Mouse (Mus musculus) cerebellum, adult 11 months (tissue): ENCODE data around the gene Nhsl2.
"Not testable (repeated sequence)": the region's sequence is repeated elsewhere in the genome, so short reads cannot be mapped to it uniquely, and the experiment has no call there.

Source experiments
- DNase-seq: peaks from one replicate; pipeline ENCODE4 v3.0.0; 2022

Nhsl2 gene

DNA sequence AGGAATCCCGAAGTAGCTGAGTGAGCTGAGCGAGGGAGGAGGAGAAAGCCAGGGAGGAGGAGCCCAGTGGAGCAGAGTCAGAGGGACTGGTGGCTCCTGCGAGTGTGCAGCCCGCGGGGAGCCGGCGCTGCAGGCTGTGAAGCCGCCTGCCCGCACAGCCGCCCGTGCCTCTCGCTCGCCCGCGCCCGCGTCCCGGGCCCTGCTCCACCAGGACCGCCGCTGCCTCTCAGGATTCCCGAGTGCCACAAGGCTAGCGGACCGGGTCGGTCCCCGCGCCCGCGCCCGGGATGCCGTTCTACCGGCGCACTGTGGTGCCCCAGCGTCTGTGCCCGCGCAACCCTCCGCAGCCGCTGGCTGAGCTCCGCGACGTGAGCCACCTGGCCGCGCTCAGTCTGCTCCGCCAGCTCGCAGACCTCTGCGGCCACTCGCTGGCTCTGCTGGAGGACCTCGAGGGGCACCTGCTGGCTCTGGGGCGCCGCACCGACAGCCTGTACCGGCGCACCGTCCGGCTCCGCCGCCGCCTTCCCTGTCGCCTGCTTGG, at the start of gene Nhsl2:
Gene Nhsl2, plus strand, starts transcription at position 105 of the 541 bp plus-strand sequence.
- DNase-seq: peak; percentile 45

DNA sequence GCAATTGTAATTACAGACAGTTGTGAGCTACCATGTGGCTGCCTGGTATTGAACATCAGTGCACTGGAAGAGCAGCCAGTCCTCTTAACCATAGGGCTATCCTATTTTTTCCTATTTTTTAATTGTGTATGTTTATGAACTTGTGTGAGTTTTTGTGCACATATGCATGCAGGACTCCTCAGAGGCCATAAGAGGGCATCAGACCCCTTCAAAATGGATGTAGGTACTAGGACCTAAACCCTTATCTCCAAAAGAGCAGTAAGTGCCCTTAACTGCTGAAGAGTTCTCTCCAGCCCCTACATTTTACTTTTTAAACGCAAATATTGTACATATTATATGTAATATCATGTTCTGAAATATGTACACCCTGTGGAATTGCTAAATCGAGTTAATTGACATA, 43.7 kb upstream of the Nhsl2 start:
- DNase-seq: peak; percentile 17

DNA sequence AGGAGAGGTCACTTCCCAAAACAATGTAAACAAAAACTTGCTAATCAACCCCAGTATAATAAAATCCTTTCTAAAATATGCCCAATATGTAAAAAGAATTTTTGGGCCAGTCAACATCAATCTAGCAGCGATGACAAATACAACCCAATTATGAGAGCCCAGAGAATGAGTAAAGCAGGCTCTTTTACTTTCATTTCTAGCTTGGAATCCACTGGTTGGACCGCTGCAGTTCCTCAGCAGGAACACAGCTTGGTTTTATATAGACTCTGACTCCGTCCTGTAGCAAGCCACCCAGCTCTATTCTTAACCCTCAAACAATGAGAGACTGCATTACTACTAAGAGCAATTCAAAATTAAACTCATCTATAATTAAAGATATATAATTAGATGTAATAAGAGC, 37.4 kb upstream of the Nhsl2 start:
- DNase-seq: no peak

DNA sequence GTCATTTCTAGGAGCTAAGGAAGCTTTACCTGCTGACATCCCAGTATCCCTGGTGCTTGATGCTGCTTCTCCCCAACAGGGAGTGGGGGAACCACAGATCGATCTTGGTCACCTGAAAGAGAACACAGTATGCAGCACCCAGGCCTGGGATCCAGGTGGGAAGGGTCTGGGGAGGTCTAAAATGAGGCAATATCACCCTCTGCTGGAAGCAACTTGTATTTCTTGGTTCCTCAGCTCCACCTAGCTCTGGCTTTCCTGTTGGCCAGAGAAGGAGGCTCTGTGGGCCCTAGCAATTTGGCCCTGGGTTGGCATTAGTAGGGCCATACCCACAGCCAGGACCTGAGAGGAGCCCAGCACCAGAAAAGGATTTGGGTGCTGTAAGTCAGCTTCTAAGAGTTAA, 30.0 kb upstream of the Nhsl2 start:
- DNase-seq: no peak

DNA sequence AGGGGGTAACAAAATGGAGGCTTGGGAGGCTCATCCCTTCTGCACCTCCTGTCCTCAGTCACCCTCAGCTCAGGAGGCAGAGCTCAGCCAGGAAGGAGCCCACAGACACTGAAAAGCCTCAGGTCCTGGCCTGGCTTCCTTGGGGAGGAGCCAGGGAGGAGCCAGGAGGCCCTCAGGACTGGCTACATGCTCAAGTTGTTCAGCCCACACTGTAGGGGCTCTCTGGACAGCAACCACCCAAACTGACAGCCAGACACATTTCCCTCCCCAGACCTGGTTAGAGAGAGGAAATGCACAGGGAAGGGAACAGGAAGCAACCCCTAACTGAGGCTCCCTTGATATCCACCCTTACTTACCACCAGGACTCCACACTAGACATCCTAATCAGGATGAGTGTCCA, 29.2 kb upstream of the Nhsl2 start:
- not testable (repeated sequence) for DNase-seq

DNA sequence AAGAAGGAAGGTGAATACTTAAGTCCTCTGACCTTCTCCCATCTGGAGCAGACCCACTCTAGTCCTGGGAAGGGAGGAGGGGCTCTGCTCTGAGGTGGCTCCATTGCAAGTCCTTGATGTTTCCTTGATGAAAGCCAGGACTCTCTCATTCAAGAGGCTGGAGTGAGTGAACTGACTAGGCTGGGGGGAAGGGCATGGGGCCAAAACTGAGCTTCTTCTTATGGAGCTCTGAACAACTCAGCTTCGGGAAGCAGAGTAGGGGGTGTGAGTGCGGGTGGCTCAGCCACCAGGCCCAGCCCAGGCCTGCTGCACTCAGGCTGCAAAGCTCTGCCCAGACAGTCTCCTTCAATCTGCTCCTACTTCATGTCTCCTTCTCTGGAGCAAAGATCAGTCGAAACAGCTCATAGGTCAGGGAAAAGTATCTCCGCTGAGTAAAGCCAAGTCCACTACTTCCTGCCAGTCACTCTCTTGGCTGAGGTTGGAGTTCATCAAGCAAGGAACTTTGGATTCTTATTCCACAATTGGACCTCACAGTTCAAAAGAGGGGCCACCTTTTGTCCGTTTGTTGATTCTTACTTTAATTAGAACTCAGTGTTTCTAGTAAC, 1.9 kb upstream of the Nhsl2 start:
- no peak for DNase-seq

DNA sequence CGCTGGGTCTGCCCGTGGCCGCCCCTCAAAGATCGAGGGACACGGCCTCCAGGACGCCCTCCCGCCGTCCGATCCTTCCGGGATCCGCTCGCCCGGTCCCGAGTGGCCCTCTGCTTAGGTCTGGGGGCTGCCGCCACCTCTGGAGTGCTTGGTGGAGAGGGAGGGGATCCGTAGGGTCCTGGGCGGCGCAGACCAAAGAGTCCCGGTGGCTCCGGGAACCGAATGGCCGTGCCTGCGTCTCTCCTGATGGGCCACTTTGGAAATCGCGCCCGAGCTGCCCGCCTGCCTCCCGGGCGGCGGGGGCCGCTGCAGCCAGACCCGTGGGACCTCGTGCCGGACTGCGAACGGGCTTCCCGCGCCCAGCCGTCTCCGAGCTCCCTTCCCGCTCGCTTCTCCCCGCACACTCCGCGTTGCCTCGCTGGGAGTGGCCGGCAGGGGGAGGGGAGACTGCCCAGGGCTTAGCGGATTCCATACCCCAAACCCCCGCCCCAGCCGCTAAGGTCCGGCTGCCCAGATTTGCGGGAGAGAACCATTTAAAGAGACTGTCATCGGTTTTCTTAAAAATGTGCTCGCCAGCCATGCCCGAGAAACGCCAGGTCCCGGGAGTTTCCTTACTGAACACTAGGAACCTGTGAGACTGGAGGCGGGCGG, 841 bp downstream of the Nhsl2 start:
- DNase-seq: peak; percentile 28

DNA sequence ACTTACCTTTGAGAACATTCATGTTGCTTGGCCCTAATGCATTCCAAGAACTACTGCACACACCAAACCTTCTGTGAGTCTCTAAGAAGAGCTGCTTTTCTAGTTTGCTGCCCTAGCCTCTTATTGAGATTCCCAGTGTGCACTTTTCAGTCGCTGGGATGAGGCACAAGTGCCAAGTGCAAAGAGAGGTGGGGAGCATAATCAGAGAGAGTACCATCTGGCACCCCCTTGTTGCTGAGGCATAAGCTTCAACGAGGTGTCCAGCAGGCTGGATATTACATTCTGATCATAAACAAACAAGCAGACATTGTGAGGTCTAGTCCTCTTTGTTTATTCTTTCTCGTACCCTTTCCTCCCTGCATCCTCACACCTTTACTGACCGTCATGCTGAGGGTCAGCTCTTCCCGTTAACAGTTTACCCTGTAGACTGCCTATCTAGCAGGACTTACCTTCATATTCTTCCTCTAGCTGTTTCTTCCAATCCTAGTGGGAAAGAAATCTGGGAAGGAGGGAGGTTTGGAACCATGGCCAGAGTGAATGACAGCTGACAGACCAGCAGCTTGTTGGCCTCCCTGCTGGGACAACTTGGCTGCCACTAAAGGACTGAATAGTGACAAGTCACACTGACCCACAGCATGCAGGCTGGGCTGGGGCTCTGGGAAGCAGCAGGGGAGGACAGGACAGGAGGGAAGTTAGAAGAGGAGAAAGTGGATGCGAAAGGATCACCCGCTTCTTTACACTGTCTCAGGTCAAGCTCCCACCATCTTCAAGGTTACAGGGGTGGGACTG, 2.6 kb downstream of the Nhsl2 start:
- DNase-seq: peak; percentile 43

DNA sequence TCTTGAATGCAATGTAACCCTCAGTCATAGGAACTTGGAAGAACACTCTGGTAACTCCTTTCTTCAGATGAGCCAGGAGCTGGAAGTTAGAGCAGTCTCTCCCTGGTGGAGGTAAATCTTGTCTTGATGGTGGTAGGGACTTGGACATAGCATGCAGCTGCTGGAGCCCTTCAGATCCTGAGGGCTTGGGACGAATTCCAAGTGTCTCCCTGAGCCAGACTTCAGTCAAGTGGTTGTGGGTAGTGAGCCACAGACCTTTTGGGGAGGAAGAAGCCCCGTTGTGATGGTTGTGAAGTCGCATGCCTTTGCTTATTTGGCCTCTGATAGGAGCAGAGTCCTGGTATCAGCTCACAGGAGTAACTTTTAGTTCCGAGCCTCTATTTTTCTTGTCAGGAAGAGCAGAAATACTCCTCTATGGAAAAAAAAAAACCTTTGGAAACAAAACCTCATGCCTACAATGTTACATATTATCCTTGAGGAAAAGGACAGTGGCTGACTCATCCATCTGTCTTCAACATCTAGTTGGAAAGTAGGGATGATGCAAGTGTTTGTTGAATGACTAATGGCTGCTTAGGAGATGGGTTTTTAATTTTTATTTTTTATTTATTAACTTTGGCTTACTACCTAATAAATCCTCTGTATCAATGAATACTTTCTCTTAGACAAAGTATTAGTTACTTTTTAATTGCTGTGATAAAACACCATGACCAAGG, 14.6 kb downstream of the Nhsl2 start:
- DNase-seq: no peak

DNA sequence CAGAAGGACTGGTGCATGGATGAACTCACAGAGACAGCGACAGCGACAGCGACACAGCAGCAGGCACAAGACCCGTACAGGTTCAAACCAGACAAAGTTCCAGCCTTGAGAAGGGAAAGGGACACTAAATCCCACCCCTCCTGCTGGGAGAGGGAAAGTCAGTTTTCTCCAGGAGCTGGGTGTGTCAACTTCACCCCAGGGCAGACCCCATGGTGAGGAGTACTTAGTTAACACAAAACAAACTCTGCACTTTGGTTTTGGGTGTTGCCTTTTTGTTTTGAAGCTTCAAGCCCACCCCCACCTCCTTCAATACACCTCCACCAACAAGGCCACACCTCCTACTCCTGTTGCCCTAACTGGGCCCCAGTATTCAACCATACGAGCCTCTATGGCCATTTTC, 15.6 kb downstream of the Nhsl2 start:
- DNase-seq: no peak

DNA sequence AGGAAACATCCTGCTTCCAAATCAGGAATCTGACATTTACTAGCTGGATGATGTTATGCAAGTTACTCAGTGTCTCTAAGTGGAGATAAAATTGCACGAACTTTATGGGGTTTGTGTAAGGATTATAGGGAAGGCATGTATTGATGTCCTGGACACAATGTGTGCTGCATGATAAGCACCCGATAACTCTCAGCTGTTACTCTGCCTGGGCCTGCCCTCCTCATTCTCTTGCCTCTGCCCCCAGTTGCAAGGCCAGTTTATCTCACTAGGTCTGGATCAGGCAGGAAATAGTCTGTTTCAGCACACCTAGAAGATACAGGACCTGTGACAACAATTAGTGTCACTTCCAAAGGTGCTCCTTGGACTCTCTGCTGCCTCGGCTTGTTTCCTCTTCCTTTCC, 25.0 kb downstream of the Nhsl2 start:
- no peak for DNase-seq

DNA sequence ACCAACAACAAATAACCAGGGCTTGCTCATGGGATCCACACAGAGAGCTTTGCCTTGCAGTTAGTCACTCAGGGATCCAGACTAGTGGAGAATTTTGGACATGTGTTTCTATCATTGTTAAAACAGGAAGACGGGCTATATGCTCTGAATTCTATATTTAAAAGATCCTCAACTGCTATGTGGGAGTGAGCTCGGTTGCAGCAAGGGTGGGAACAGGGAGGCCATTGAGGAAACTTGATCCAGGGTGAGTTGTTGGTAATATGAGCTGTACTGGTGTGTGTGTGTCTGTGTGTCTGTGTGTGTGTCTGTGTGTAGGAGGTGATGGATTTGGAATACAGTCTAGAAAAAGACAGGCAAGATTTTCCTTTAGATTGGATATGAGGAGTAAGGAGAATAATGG, 25.7 kb downstream of the Nhsl2 start:
- DNase-seq: no peak

DNA sequence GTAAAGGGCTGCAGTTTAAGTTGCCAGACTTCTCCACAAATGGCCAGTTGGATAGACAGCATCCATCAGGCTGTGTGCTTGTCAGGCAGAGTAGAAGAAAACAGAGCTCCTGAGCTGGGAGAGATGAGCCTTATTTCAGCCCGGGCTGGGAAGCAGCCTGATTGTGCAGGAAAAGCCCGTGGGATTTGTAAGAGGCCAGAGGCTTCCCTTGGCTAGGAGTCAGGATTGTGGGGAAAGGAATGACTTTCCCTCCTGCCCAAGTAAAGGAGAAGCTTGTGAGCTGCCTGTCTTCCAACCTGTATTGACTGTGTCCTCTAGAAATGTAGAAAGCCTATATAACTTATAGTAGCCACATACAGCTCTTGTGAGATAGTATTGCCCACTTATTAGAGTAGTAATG, 27.0 kb downstream of the Nhsl2 start:
- no peak for DNase-seq

DNA sequence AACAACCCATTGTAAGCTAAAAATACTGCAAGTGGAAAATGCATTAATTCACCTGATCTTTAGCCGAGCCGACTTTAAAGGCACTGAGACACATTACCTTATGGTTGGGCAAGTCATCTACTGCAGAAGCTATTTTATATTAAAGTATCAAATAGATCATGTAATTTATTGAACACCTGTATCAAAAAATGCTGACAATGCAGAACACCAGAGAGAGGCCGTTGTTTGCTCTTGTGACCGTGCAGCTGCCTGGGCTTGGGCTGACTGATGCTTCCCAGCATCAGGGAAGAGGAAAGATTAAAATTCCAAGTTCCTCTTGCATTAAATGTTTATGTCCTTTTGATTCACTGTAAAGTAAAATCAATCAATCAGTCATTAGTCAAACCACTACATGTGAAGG, 28.7 kb downstream of the Nhsl2 start:
- no peak for DNase-seq

DNA sequence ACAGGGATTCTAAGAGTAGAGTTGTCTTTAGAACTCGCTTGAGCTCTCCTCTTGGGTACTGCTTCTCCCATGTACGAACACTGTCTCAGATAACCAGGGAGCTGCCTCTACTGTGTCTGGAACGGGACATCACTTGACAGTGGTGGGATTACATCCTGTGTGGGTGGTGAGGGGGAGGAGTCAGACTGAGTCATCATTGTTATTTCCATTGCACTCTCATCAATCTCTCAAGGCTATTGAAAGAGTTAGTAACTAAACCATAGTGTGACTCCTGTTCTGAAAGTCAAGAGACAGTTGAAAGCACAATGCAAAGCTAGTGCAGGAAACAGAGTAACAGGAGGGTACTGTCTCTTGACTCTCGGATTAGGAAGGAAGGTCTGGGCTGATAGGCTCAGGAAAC, 29.4 kb downstream of the Nhsl2 start:
- no peak for DNase-seq

DNA sequence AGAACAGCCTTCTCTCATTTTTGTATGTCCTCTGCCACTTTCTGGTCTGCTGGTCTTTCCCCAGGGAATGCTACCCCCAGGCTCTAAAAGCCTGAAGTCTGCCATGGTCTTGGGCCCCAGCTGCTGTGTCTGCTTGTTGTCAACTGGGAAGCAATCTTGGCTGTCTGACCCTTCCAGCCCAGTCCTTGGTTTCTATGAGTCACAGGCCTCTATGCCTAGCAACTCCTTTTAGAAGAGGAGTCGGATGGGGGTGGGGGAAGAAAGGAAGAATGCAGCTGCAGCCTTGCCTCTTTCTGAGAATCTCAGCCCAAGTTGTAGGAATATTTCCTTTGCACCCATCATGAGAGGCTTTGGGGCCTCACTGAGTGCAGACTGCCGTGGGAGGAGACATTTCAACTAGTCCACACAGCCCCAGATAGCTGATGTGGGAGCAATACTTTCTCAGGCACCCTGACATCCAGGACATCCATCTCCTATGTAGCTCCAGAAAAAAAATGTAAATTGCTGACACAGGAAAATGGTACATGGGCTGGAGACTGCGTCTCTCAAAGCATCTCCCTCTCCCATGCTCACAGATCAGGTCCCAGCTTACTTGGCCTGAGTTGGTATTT, 33.1 kb downstream of the Nhsl2 start:
- no peak for DNase-seq

DNA sequence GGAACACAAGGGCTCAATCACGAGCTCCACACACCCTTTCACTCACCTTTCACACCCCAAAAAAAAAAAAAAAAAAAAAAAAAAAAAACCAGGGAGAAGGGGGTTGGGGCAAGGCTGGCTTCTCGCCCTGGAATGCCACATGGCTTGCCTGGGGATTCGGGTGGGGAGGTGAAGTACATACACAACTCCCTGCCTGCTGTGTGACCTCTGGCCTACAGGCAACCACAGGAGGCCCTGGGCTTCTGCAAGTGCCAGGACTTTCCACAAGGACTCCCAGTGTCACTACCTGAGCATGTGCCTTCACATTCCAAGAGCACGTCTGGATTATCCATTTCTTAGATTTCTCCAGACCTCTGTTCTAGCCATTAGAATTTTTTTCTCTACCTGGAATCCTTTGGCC, 40.2 kb downstream of the Nhsl2 start:
- peak; percentile 15 for DNase-seq

DNA sequence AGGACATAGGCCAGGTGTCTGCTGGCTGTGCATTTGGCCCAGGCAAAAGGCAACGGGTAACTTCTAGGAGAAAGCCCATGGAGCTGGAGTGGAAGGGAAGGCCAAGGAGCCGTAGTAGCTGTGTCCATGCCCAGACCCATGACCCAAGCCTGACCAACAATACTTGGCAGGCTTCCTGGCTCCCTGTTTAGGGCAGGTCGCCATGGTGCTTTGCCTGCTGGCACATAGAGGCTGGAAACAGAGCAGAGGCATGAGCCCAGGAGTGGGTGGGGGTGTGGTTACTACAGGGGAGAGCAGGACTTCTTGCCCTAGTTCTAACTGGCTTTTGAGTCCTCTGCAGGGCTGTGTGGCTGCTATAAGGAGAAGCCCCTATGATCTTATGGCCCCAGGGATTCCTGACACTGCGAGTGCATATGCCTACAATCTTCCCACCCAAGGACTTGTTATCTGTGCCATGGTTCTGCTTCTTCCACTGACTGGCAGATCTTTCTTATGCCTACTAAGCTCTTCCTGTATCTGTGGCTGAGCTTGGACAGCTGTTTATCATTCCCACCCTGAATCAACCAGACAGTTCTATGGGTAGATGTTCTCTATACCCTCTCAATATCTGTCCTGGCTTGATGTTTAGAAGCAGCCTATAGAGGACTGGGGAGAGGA, 40.8 kb downstream of the Nhsl2 start:
- peak; percentile 85 for DNase-seq

DNA sequence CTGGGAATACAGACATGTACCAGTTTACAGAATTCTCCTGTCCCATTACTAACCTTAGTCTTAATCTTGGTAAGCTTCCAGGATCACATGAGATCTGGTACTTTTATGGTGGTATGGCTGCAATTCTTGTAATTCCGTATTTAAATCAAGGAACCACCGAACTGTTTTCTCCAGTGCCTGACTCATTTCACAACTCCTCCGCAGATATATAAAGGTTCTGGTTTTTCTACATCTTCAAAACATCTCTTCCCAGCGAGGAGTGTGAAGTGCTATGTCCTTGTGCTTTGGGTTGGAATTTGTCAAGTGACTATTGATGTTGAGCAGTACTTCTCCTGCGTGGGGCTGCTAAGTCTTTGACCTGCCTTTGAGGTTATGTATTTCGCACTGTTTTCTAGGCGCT, 44.6 kb downstream of the Nhsl2 start:
- DNase-seq: no peak

DNA sequence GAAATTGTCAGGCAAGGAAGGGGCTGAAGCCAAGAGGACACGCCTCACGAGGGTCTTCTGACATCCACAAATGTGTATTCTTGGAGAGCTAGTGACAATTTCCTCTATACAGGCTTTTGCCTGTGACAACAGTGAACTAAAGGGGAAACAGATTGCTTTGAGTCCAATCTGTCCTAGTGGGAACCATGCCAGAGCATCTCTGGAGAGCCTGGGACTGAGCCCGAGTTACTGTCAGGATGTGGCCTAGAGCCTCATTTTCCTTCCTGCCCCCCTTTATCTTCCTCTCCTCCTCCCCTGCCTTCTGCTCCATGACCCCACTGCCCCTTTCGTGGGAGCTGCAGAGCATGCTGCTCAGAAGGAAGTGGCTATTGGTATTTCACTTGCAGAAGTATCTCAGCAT, 49.2 kb downstream of the Nhsl2 start:
- peak; percentile 74 for DNase-seq

DNA sequence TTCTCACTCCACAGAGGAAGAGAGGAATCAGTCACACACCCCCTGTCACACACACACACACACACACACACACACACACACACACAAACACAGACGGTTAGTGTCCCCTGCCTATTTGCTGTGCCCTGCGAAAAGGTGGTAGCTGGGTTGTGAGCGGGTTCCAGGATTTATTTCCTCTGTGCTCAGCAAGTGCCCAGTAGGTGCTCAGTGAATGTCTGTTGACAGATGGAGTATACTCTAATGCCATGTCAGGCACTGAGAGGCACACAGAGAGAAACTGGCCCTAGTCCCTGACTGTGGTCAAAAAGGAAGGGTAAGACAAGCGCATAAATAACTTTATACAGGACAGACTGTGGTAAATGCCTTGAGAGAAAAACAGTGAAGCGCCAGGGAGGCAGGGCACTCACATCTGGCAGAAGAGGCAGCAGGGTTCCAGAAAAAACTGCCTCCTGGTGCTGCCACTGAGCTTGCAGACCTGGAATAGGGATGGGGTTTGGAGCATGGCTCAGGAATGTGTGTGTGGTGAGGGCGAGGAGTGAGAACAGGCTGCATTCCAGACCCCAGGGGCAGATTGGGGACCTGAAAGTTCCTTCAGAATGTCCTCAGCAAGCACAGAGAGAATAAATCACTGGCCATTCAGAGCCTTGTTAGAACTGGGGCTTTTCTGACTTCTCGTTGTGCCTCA, 52.8 kb downstream of the Nhsl2 start:
- DNase-seq: peak; percentile 29

DNA sequence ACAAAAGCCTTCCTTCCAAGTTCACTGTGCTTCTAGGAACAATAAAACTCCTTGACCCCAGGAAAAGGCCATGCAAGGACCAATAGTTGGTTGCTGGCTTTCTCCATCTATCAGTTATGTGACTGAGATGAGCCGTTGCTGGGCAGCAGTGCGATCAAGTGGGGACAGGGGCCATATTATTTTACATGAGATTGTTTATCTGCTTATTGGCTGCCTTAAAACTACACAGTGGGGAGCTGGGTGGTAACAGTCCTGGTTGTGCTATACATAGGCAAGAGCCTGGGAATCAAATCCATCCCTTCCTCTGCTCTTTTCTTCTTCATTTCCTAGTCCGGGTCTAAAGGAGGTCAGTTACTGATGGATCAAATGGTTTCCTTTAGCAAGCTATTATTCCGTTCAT, 53.4 kb downstream of the Nhsl2 start:
- no peak for DNase-seq
